Mouse (Mus musculus) ES-Bruce4 (cell line): ENCODE results near the gene Polr1b. TPM values are rescaled to one million over a fixed set of nuclear protein-coding genes. Genes with fewer than 3 reads are reported as not detected.
A peak's percentile ranks its signal among the peaks of the same experiment; 100 is the strongest.

Experiments
- H3K27ac ChIP-seq: 2 replicates; pipeline ENCODE4 v1.5.1; 2012; ENCODE audit warnings: low read length, inconsistent platforms; ENCODE audit not compliant: insufficient read depth
- H3K27me3 ChIP-seq: 2 replicates; pipeline ENCODE4 v1.6.1; 2012; ENCODE audit warnings: mild to moderate bottlenecking, low read length, inconsistent platforms; ENCODE audit not compliant: control insufficient read depth, poor library complexity, insufficient read depth, severe bottlenecking
- H3K36me3 ChIP-seq: 2 replicates; pipeline ENCODE4 v1.6.1; 2012; ENCODE audit warnings: inconsistent platforms, mild to moderate bottlenecking, low read length, moderate library complexity; ENCODE audit not compliant: control insufficient read depth, poor library complexity, insufficient read depth, severe bottlenecking
- H3K4me1 ChIP-seq: one replicate; pipeline ENCODE4 v1.8.1; 2011; ENCODE audit warnings: low read length; ENCODE audit not compliant: control insufficient read depth, insufficient read depth
- H3K4me3 ChIP-seq: 2 replicates; pipeline ENCODE4 v1.5.1; 2011; ENCODE audit warnings: low read depth, mild to moderate bottlenecking, low read length
- H3K9ac ChIP-seq: 2 replicates; pipeline ENCODE4 v1.6.1; 2012; ENCODE audit warnings: low read depth, mild to moderate bottlenecking, inconsistent platforms; ENCODE audit not compliant: poor library complexity, severe bottlenecking
- H3K9me3 ChIP-seq: replicated peaks from 2 replicates; pipeline ENCODE4 v1.6.1; 2012; ENCODE audit warnings: mild to moderate bottlenecking, low read length, inconsistent platforms; ENCODE audit not compliant: control insufficient read depth, poor library complexity, insufficient read depth, severe bottlenecking
- CTCF ChIP-seq: IDR thresholded peaks from one replicate; pipeline ENCODE4 v1.8.1; 2011; ENCODE audit warnings: low read depth, low read length
- EP300 ChIP-seq: IDR thresholded peaks from 2 replicates; pipeline ENCODE4 v1.6.1; 2011; ENCODE audit warnings: low read depth, low read length; ENCODE audit not compliant: insufficient read depth
- POLR2A ChIP-seq: IDR thresholded peaks from one replicate; pipeline ENCODE4 v1.8.1; 2011; ENCODE audit warnings: low read length; ENCODE audit not compliant: insufficient read depth
- polyA plus RNA-seq: library from polyadenylated mRNA; stranded (reverse); fragments of >200 nt; gene quantifications from 2 replicates; pipeline ENCODE4 v1.2.4, GENCODE M21; 2011; ENCODE audit warnings: low read depth; ENCODE audit not compliant: missing spikeins, insufficient read depth, insufficient read length

Polr1b gene
- polyA plus RNA-seq, 1 experiment, result 57.1 TPM

DNA sequence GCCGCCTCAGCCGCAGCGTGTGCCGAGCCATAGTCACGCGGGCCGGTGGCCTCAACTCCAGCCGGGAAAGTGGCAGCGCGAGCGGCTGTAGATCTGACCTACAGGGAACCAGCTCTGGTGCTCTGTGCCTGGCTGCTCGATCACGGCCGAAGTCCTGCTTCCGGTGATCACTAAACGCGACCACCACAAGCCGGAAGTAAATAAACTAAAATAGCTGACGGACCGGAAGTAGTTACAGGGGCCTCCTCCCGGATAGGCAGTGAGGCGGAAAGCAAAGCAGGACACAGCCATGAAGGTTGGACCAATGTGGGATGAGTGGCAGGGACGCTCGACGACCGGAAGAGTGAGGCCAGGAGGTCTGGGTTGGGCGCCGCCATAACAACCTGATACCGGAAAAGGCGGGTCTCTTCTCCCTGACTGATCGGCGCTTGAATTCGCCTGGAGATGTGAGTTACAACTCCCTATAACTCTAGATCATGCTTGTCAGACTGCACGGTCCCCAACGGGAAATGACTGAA, 28.7 kb downstream of the Polr1b start, which contains the start of gene Chchd5:
TSS of gene Chchd5 (plus strand) at position 289 of the 518 bp plus-strand sequence.
- H3K9me3 ChIP-seq, result no peaks in the 10 kb centered on the region
- TF ChIP-seq POLR2A (no peak), CTCF (no peak), EP300 (0 out of 2 replicates have a peak, but pooled peaks have one; percentile 6)
- peak within 1 kb of the TSS; percentile 68 for H3K27ac ChIP-seq
- H3K9ac ChIP-seq, result peak within 1 kb of the TSS; percentile 67
- H3K4me1 ChIP-seq, result peaks cover 2% of the 10 kb centered on the region
- no peaks in the 10 kb centered on the region for H3K27me3 ChIP-seq
- peak within 1 kb of the TSS; percentile 95 for H3K4me3 ChIP-seq
- peaks cover 42% of the 10 kb centered on the region for H3K36me3 ChIP-seq

DNA sequence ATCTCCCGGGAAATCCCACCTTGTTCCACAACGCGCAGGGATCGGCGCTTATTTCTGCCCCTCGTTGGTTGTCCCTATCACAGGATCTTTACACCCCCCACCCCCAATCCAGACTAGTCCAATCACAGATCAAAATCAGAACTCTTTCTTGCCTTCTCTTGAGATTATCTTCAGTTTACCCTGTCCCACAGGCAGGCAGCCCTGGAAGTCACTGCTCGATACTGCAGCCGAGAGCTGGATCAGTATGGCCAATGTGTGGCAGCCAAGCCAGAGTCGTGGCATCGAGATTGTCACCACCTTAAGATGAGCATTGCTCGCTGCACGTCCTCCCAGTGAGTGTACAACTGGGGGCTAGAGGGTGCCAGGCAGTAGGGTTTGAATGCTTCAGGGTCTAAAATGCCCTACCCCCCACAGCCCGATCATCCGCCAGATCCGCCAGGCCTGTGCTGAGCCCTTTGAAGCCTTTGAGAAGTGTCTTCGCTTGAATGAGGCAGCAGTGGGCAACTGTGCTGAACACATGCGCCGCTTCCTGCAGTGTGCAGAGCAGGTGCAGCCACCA, 29.3 kb downstream of the Polr1b start:
- Histone ChIP-seq H3K27ac (peak overlapping the region; percentile 68), H3K27me3 (no peaks in the 10 kb centered on the region), H3K9me3 (no peaks in the 10 kb centered on the region), H3K9ac (peak overlapping the region; percentile 67), H3K36me3 (peaks cover 36% of the 10 kb centered on the region), H3K4me3 (peak overlapping the region; percentile 95), H3K4me1 (peaks cover 2% of the 10 kb centered on the region)
- no peak for TF ChIP-seq CTCF
- no peak for TF ChIP-seq POLR2A

DNA sequence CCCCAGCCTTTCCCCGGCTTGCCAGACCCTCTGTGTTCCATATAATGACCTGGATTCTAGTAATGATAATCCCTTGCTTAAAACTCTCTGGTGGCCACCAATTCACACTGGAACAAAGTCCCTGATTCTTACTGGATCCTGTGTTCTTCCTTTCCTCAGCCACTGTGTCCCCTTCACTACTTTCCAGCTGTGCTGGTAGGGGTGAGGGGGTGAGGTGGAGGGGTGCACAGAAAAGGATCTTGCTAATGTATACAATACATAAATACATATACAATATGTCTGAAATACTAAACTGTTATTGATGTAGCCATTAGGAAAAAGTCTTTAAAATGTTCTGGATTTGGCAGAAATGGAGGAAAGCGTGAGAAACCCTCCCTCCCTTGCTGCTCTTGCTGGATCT, 30.0 kb downstream of the Polr1b start:
- H3K27ac ChIP-seq, result peak overlapping the region; percentile 68
- peak overlapping the region; percentile 67 for H3K9ac ChIP-seq
- peak overlapping the region; percentile 95 for H3K4me3 ChIP-seq
- no peaks in the 10 kb centered on the region for H3K9me3 ChIP-seq
- peaks cover 2% of the 10 kb centered on the region for H3K4me1 ChIP-seq
- no peak for TF ChIP-seq EP300
- no peak for TF ChIP-seq CTCF
- TF ChIP-seq POLR2A, result no peak
- H3K27me3 ChIP-seq, result no peaks in the 10 kb centered on the region
- H3K36me3 ChIP-seq, result peaks cover 29% of the 10 kb centered on the region

DNA sequence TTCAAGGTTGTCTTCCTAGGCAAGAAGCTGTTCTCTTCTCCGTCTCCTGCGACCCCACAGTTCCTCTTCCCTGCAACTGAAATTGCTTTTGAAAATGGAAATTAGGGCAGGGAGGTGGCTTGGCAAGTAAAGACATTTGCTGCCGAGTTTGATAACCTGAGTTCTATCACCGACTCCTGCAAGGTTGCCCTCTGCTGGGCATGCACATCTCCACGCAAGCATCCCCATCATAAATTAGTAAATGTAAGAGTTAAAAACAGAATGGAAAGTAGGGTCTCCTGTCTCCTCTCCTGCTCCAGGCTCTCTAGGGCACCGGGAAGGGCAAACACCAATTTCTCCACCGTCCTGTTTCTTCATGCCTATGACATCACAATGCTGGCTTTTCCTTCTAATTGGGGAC, 31.4 kb downstream of the Polr1b start:
- TF ChIP-seq CTCF, result peak; percentile 18
- TF ChIP-seq POLR2A, result no peak
- Histone ChIP-seq H3K4me1 (peaks cover 2% of the 10 kb centered on the region), H3K36me3 (peaks cover 22% of the 10 kb centered on the region), H3K9ac (no peak overlapping the region), H3K27ac (no peak overlapping the region), H3K27me3 (no peaks in the 10 kb centered on the region), H3K9me3 (no peaks in the 10 kb centered on the region), H3K4me3 (no peak overlapping the region)

DNA sequence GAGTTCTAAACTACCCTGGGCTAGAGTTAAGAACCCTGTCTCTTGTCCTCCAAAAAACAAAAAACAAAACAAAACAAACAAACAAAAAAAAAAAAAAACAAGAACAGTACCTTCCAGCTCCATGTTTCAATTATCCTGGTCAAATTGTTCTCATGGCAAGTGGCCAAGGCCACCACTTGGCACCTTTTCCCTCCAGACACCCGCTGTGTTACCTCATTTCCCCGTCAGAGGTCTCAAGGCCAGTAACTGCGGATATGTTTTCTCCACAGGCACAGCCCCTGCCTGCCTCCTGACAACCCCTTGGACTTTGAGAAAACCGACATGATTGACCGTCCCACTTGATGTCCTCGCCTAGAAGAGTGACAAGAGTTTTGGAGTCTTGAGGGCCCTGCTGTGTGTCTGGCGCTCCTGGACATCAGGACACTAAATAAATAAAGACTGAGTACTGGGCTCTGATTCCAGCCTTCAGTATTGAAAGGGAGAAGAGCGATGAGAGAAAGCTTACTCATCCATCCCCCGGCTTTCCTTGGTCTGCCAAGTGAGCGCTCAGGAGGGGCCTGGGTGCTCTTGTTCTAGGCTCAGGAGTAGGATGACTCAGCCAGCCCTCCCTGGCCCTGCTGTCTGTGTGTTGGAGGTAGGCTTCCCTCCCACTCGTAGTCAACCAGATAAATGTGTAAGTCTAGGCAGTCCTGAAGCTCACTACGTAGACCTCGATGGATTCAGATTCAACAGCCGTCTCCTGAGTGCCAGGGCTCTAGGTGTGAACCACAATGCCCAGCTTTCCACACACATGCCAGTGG, 32.4 kb downstream of the Polr1b start:
- no peaks in the 10 kb centered on the region for H3K9me3 ChIP-seq
- TF ChIP-seq EP300 (no peak), POLR2A (no peak), CTCF (no peak)
- H3K4me3 ChIP-seq, result no peak overlapping the region
- H3K4me1 ChIP-seq, result peaks cover 2% of the 10 kb centered on the region
- peaks cover 22% of the 10 kb centered on the region for H3K36me3 ChIP-seq
- H3K27ac ChIP-seq, result no peak overlapping the region
- H3K27me3 ChIP-seq, result no peaks in the 10 kb centered on the region
- H3K9ac ChIP-seq, result no peak overlapping the region

DNA sequence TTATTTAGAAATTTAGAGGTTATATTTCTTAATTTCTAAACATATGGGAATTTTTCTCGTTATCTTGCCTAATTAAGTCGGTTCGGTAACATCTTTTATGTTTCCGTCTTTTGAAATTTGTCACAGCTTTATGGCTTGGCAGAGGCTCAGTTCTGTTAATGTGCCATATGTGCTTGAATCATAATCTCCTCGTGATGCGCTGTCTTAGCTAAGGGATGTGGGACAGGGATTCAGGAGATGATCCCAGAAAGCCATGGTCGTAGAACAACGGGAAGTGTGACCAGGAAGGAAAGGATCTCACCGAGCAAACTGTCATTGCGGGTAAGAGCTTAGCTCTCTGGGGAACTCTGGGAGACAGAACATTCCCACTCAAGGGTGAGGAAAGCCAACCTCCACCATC, 39.1 kb downstream of the Polr1b start:
- H3K36me3 ChIP-seq, result no peaks in the 10 kb centered on the region

More for the DNA sequence above, 39.1 kb downstream of the Polr1b start:
- H3K9me3 ChIP-seq, result no peaks in the 10 kb centered on the region
- no peak for TF ChIP-seq CTCF
- no peak for TF ChIP-seq POLR2A
- TF ChIP-seq EP300, result no peak
- H3K4me1 ChIP-seq, result no peaks in the 10 kb centered on the region
- H3K9ac ChIP-seq, result no peak overlapping the region
- no peak overlapping the region for H3K4me3 ChIP-seq
- H3K27me3 ChIP-seq, result no peaks in the 10 kb centered on the region
- H3K27ac ChIP-seq, result no peak overlapping the region
